Comparison of ENCODE assay signal across 34 mouse cellular contexts in the genomic region with DNA sequence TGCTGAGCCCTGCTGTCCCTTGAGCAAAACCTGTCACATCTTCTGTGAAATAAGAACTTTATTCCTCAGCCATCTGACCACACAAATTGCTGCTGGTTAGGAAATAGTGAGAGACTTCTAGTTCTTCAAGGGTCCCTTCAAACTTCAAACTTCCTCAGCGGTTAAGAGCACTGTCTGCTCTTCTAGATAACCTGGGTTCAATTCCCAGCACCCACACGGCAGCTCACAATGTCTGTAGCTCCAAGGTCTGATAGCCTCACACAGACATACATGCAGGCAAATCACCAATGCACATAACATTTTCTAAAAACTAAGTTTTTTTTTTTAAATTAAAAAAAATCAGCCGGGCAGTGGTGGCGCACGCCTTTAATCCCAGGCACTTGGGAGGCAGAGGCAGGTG.
"Had no signal": no experiment of that assay in that cellular context is flagged by ENCODE, and none has a peak within 500 bp of the region (broad histone marks: within the 10 kb centered on the region; RNA-seq: fewer than 3 reads in every experiment).

No protein-coding gene starts in this region.

- H3K4me3 ChIP-seq: heart, embryonic 12.5 days; heart, embryonic 13.5 days; heart, embryonic 15.5 days; hindbrain, embryonic 10.5 days; hindbrain, embryonic 12.5 days; hindbrain, embryonic 13.5 days; hindbrain, embryonic 15.5 days; intestine, embryonic 15.5 days; kidney, embryonic 15.5 days; layer of hippocampus, adult 2 months; left cerebral cortex, adult 2 months had no signal

- H3K4me1 ChIP-seq: heart, embryonic 12.5 days; intestine, embryonic 15.5 days had no signal

- H3K9me3 ChIP-seq: heart, embryonic 15.5 days; hindbrain, embryonic 12.5 days; hindbrain, embryonic 13.5 days; hindbrain, embryonic 15.5 days; intestine, embryonic 15.5 days; kidney, embryonic 15.5 days had no signal

- H3K27ac ChIP-seq: heart, embryonic 13.5 days; heart, embryonic 15.5 days; hindbrain, embryonic 10.5 days; hindbrain, embryonic 12.5 days; hindbrain, embryonic 13.5 days; hindbrain, embryonic 14.5 days; hindbrain, embryonic 15.5 days; hindbrain, postnatal 0 days; intestine, embryonic 15.5 days; kidney, embryonic 15.5 days; kidney, postnatal 0 days; layer of hippocampus, adult 2 months; left cerebral cortex, adult 2 months had no signal

- H3K36me3 ChIP-seq: heart, embryonic 12.5 days; heart, embryonic 13.5 days; heart, embryonic 15.5 days; hindbrain, embryonic 10.5 days; hindbrain, embryonic 12.5 days; hindbrain, embryonic 13.5 days; hindbrain, embryonic 15.5 days; intestine, embryonic 15.5 days; kidney, embryonic 15.5 days had no signal

- H3K4me2 ChIP-seq: heart, embryonic 12.5 days; heart, embryonic 13.5 days; heart, embryonic 15.5 days; hindbrain, embryonic 12.5 days; hindbrain, embryonic 13.5 days; hindbrain, embryonic 14.5 days; hindbrain, embryonic 15.5 days; intestine, embryonic 15.5 days; kidney, embryonic 15.5 days had no signal

- DNase-seq: heart, postnatal 10 days; heart, postnatal 14 days; heart, postnatal 36 days; heart, postnatal 4 days; kidney, adult 11 months; kidney, adult 18-20 months; kidney, adult 2 months; kidney, adult 8-10 months; kidney, adult 9 months; kidney, postnatal 10 days; kidney, postnatal 14 days; kidney, postnatal 25 days; kidney, postnatal 36 days; kidney, postnatal 4 days; layer of hippocampus, adult 9-11 months; layer of hippocampus, postnatal 36 days had no signal

- ATAC-seq: hindbrain, embryonic 16.5 days; hindbrain, postnatal 0 days; inflammation-experienced regulatory T-cells, adult 6 months; intestine, embryonic 15.5 days; intestine, embryonic 16.5 days; intestine, postnatal 0 days had no signal

- H3K9ac ChIP-seq: heart, embryonic 12.5 days; heart, embryonic 13.5 days; heart, embryonic 15.5 days; hindbrain, embryonic 12.5 days; hindbrain, embryonic 13.5 days; hindbrain, embryonic 14.5 days; hindbrain, embryonic 15.5 days; intestine, embryonic 15.5 days; kidney, embryonic 15.5 days had no signal

- H3K27me3 ChIP-seq: heart, embryonic 13.5 days; heart, embryonic 15.5 days; hindbrain, embryonic 12.5 days; hindbrain, embryonic 15.5 days; intestine, embryonic 15.5 days; kidney, embryonic 15.5 days had no signal
